Mouse (Mus musculus): ENCODE results near the gene 1700007K13Rik. TPM values are rescaled to one million over a fixed set of nuclear protein-coding genes. Genes with fewer than 3 reads are reported as not detected.

Gene 1700007K13Rik
- polyA plus RNA-seq, 1 experiment from 2014 or later, result 2.5 TPM

- WGBS, result 40% methylated on average over 3 of the region's 3 CpGs
- no peak overlapping the region for H3K4me2 ChIP-seq (ENCODE audit: low read length)
- H3K4me3 ChIP-seq (ENCODE audit: low read depth, low read length), result no peak overlapping the region
- ATAC-seq, result no peak
- DNase-seq (ENCODE audit: low spot score), result peak; percentile 56
- no peak overlapping the region for H3K27ac ChIP-seq (ENCODE audit: low read depth, low read length)
- H3K27me3 ChIP-seq (replicated peaks; ENCODE audit: control insufficient read depth, insufficient read depth, low read length), result 0 out of 2 replicates have a peak, but pooled peaks cover 5% of the 10 kb centered on the region
- no peaks in the 10 kb centered on the region for H3K36me3 ChIP-seq (ENCODE audit: control insufficient read depth, insufficient read depth, low read length)
- no peak overlapping the region for H3K9ac ChIP-seq (ENCODE audit: low read length)
- H3K9me3 ChIP-seq (replicated peaks; ENCODE audit: control insufficient read depth, low read length), result no peaks in the 10 kb centered on the region
- H3K4me1 ChIP-seq (ENCODE audit: control insufficient read depth, insufficient read depth, low read length), result peaks cover 15% of the 10 kb centered on the region; the same call in 1 of the 2 replicates
Observed at GRCm38 (mm10) chr2:28463919-28464318, 2.2 kb downstream of the 1700007K13Rik start.

GRCm38 (mm10) chr2:28456616-28457015 lies 9.5 kb downstream of the 1700007K13Rik start:
- 54% methylated on average over 1 of the region's 1 CpGs for WGBS
- ATAC-seq, result no peak
- Histone ChIP-seq H3K27me3 (replicated peaks; ENCODE audit: control insufficient read depth, insufficient read depth, low read length) (no peaks in the 10 kb centered on the region), H3K4me2 (ENCODE audit: low read length) (no peak overlapping the region), H3K4me1 (ENCODE audit: control insufficient read depth, insufficient read depth, low read length) (no peaks in the 10 kb centered on the region), H3K9ac (ENCODE audit: low read length) (no peak overlapping the region), H3K4me3 (ENCODE audit: low read depth, low read length) (no peak overlapping the region), H3K9me3 (replicated peaks; ENCODE audit: control insufficient read depth, low read length) (no peaks in the 10 kb centered on the region), H3K27ac (ENCODE audit: low read depth, low read length) (no peak overlapping the region), H3K36me3 (ENCODE audit: control insufficient read depth, insufficient read depth, low read length) (peaks cover 26% of the 10 kb centered on the region)
- peak; percentile 27 for DNase-seq (ENCODE audit: low spot score)

GRCm38 (mm10) chr2:28453539-28453938 lies 12.6 kb downstream of the 1700007K13Rik start:
- Histone ChIP-seq H3K9me3 (replicated peaks; ENCODE audit: control insufficient read depth, low read length) (no peaks in the 10 kb centered on the region), H3K4me3 (ENCODE audit: low read depth, low read length) (no peak overlapping the region), H3K9ac (ENCODE audit: low read length) (no peak overlapping the region), H3K4me1 (ENCODE audit: control insufficient read depth, insufficient read depth, low read length) (no peaks in the 10 kb centered on the region), H3K27ac (ENCODE audit: low read depth, low read length) (no peak overlapping the region), H3K36me3 (ENCODE audit: control insufficient read depth, insufficient read depth, low read length) (peaks cover 44% of the 10 kb centered on the region), H3K27me3 (replicated peaks; ENCODE audit: control insufficient read depth, insufficient read depth, low read length) (no peaks in the 10 kb centered on the region), H3K4me2 (ENCODE audit: low read length) (no peak overlapping the region)
- WGBS, result 95% methylated on average over 6 of the region's 6 CpGs
- DNase-seq (ENCODE audit: low spot score), result no peak
- no peak for ATAC-seq

GRCm38 (mm10) chr2:28451663-28452062 lies 14.5 kb downstream of the 1700007K13Rik start:
- Histone ChIP-seq H3K9me3 (replicated peaks; ENCODE audit: control insufficient read depth, low read length) (no peaks in the 10 kb centered on the region), H3K27me3 (replicated peaks; ENCODE audit: control insufficient read depth, insufficient read depth, low read length) (no peaks in the 10 kb centered on the region), H3K4me3 (ENCODE audit: low read depth, low read length) (no peak overlapping the region), H3K4me1 (ENCODE audit: control insufficient read depth, insufficient read depth, low read length) (peaks cover 3% of the 10 kb centered on the region; the same call in 1 of the 2 replicates), H3K27ac (ENCODE audit: low read depth, low read length) (no peak overlapping the region), H3K9ac (ENCODE audit: low read length) (no peak overlapping the region), H3K4me2 (ENCODE audit: low read length) (no peak overlapping the region), H3K36me3 (ENCODE audit: control insufficient read depth, insufficient read depth, low read length) (peaks cover 44% of the 10 kb centered on the region)
- whole genome bisulfite sequencing, result 94% methylated on average over 11 of the region's 11 CpGs
- no peak for DNase-seq (ENCODE audit: low spot score)
- no peak for ATAC-seq

- peak; percentile 32 for DNase-seq (ENCODE audit: low spot score)
- peak overlapping the region; percentile 65; the same call in 1 of the 2 replicates for H3K27ac ChIP-seq (ENCODE audit: low read depth, low read length)
- peaks cover 25% of the 10 kb centered on the region for H3K36me3 ChIP-seq (ENCODE audit: control insufficient read depth, insufficient read depth, low read length)
- peak overlapping the region; percentile 87 for H3K9ac ChIP-seq (ENCODE audit: low read length)
- H3K9me3 ChIP-seq (replicated peaks; ENCODE audit: control insufficient read depth, low read length), result no peaks in the 10 kb centered on the region
- H3K4me1 ChIP-seq (ENCODE audit: control insufficient read depth, insufficient read depth, low read length), result peaks cover 9% of the 10 kb centered on the region
- peak overlapping the region; percentile 95 for H3K4me2 ChIP-seq (ENCODE audit: low read length)
- peak overlapping the region; percentile 72 for H3K4me3 ChIP-seq (ENCODE audit: low read depth, low read length)
- no peaks in the 10 kb centered on the region for H3K27me3 ChIP-seq (replicated peaks; ENCODE audit: control insufficient read depth, insufficient read depth, low read length)
- ATAC-seq, result peak; percentile 68
- whole genome bisulfite sequencing, result 6% methylated on average over 11 of the region's 11 CpGs
Observed at GRCm38 (mm10) chr2:28447315-28447670, 18.8 kb downstream of the 1700007K13Rik start.

GRCm38 (mm10) chr2:28446515-28447314 lies 19.4 kb downstream of the 1700007K13Rik start, which contains the start of gene Ppp1r26:
TSS of gene Ppp1r26 (plus strand) at chr2:28446800.
- Histone ChIP-seq H3K9ac (ENCODE audit: low read length) (peak within 1 kb of the TSS; percentile 87), H3K36me3 (ENCODE audit: control insufficient read depth, insufficient read depth, low read length) (peaks cover 19% of the 10 kb centered on the region), H3K27ac (ENCODE audit: low read depth, low read length) (peak within 1 kb of the TSS; percentile 65; the same call in 1 of the 2 replicates), H3K4me3 (ENCODE audit: low read depth, low read length) (peak within 1 kb of the TSS; percentile 72), H3K4me1 (ENCODE audit: control insufficient read depth, insufficient read depth, low read length) (peaks cover 9% of the 10 kb centered on the region), H3K27me3 (replicated peaks; ENCODE audit: control insufficient read depth, insufficient read depth, low read length) (no peaks in the 10 kb centered on the region), H3K9me3 (replicated peaks; ENCODE audit: control insufficient read depth, low read length) (no peaks in the 10 kb centered on the region), H3K4me2 (ENCODE audit: low read length) (peak within 1 kb of the TSS; percentile 95)
- ATAC-seq, result peak; percentile 81
- DNase-seq (ENCODE audit: low spot score), result peak; percentile 59
- under 1% methylated on average over 85 of the region's 118 CpGs for WGBS

GRCm38 (mm10) chr2:28446181-28446514 lies 20.0 kb downstream of the 1700007K13Rik start:
- H3K4me1 ChIP-seq (ENCODE audit: control insufficient read depth, insufficient read depth, low read length), result peaks cover 9% of the 10 kb centered on the region
- DNase-seq (ENCODE audit: low spot score), result no peak
- WGBS, result 3% methylated on average over 5 of the region's 5 CpGs
- ATAC-seq, result 0 out of 2 replicates have a peak, but pooled peaks have one; percentile 15
- no peaks in the 10 kb centered on the region for H3K27me3 ChIP-seq (replicated peaks; ENCODE audit: control insufficient read depth, insufficient read depth, low read length)
- H3K36me3 ChIP-seq (ENCODE audit: control insufficient read depth, insufficient read depth, low read length), result peaks cover 15% of the 10 kb centered on the region
- peak overlapping the region; percentile 95 for H3K4me2 ChIP-seq (ENCODE audit: low read length)
- H3K27ac ChIP-seq (ENCODE audit: low read depth, low read length), result peak overlapping the region; percentile 65; the same call in 1 of the 2 replicates
- peak overlapping the region; percentile 72 for H3K4me3 ChIP-seq (ENCODE audit: low read depth, low read length)
- H3K9ac ChIP-seq (ENCODE audit: low read length), result peak overlapping the region; percentile 87
- no peaks in the 10 kb centered on the region for H3K9me3 ChIP-seq (replicated peaks; ENCODE audit: control insufficient read depth, low read length)

- Histone ChIP-seq H3K4me1 (ENCODE audit: control insufficient read depth, insufficient read depth, low read length) (peaks cover 9% of the 10 kb centered on the region), H3K36me3 (ENCODE audit: control insufficient read depth, insufficient read depth, low read length) (peaks cover 6% of the 10 kb centered on the region), H3K27me3 (replicated peaks; ENCODE audit: control insufficient read depth, insufficient read depth, low read length) (no peaks in the 10 kb centered on the region), H3K9ac (ENCODE audit: low read length) (no peak overlapping the region), H3K4me2 (ENCODE audit: low read length) (no peak overlapping the region), H3K27ac (ENCODE audit: low read depth, low read length) (no peak overlapping the region), H3K9me3 (replicated peaks; ENCODE audit: control insufficient read depth, low read length) (no peaks in the 10 kb centered on the region), H3K4me3 (ENCODE audit: low read depth, low read length) (no peak overlapping the region)
- WGBS, result 85% methylated on average over 4 of the region's 4 CpGs
- ATAC-seq (no peak), DNase-seq (ENCODE audit: low spot score) (no peak)
Observed at GRCm38 (mm10) chr2:28445082-28445481, 21.1 kb downstream of the 1700007K13Rik start.

GRCm38 (mm10) chr2:28440842-28441241 lies 25.3 kb downstream of the 1700007K13Rik start:
- DNase-seq (ENCODE audit: low spot score) (no peak), ATAC-seq (no peak)
- no peak overlapping the region for H3K9ac ChIP-seq (ENCODE audit: low read length)
- peaks cover 1% of the 10 kb centered on the region; the same call in 1 of the 2 replicates for H3K4me1 ChIP-seq (ENCODE audit: control insufficient read depth, insufficient read depth, low read length)
- H3K4me2 ChIP-seq (ENCODE audit: low read length), result no peak overlapping the region
- H3K9me3 ChIP-seq (replicated peaks; ENCODE audit: control insufficient read depth, low read length), result no peaks in the 10 kb centered on the region
- no peak overlapping the region for H3K27ac ChIP-seq (ENCODE audit: low read depth, low read length)
- H3K36me3 ChIP-seq (ENCODE audit: control insufficient read depth, insufficient read depth, low read length), result no peaks in the 10 kb centered on the region
- no peaks in the 10 kb centered on the region for H3K27me3 ChIP-seq (replicated peaks; ENCODE audit: control insufficient read depth, insufficient read depth, low read length)
- WGBS, result 85% methylated on average over 6 of the region's 6 CpGs
- no peak overlapping the region for H3K4me3 ChIP-seq (ENCODE audit: low read depth, low read length)

Measured in forebrain, embryonic 14.5 days (tissue).